Mouse (Mus musculus) R1 (cell line): Measurements from ENCODE around the gene Olfr485.
"Not testable (repeated sequence)": the region's sequence is repeated elsewhere in the genome, so short reads cannot be mapped to it uniquely, and the experiment has no call there.

Experiments used
- DNase-seq: peaks from one replicate; pipeline ENCODE4 v3.0.0-alpha.2; 2018; ENCODE audit warnings: low read depth, low spot score

Gene Olfr485

DNA sequence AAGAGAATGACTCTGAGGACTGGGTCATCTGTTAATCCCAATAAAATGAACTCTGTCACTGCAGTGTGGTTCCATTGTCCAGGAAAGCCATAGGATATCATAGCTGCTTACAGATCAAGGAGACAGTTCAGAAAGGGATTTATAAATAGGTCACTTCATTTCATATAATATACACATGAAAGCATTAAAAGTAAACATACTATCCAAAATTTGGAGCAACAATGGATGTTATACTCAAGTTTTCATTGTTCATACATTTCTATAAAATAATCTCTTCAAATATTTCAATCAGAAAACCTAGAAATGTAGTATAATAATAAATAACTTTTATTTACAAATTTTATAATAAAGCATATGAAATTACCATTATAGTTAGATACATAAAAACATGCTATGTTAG, at the start of gene Olfr485:
Gene Olfr485, minus strand, starts transcription at position 101 of the 400 bp plus-strand sequence.
- no peak for DNase-seq

DNA sequence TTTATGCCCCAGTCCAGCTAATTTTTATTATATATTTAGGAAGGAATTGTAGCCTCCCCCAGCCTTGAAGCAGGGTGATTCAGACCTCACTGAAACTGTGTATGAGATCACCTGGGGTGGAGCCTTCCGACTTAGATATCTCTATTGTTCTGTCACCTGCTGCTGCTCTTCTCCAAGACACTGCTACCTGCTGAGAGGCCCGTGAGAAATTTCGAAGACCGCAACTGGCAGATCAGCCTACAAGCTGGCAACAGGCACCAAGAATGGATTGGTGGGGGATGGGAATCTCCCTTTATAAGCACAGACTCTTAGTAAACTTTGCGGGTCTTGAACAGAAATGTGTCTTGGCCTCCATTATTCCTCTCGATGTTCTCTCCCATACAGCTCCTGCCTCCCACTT, 37.3 kb upstream of the Olfr485 start:
- DNase-seq: peak; percentile 95

DNA sequence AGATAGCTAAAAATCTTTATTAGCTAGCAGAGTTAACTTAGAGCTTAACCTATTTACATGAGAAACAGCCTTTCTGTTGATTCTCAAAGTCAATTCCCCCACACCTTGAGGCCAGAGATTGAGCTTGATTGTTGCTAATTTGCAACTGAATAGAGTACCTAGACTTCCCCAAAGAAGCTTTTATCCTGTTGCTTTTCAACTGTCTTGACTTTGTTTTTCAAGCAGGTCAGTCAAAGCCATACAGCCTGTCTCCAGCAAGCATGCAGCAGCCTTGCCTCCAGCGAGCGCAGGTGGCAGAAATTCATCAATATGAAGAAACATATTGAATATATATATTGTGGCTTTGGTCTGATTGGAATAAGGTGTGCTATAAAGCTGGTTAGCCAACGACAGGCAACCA, 36.7 kb upstream of the Olfr485 start:
- DNase-seq: peak; percentile 95

DNA sequence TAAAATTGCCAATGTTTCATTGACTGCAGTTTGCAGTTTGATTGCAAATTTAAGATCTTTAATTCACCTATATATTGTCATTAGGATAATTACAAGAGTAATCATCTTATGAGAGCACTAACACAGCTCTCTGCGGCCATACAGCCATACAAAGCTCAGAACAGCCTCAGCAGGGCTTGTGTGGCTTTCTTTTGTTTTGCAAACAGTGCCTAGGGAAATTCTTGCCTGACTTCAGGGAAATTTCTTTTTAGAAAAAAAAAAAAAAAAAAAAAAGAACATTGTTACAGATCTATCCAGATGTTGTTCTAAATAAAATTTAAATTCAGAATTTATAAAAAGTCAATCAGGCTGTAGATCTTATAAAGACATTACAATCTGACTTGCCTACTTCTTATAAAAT, 33.0 kb upstream of the Olfr485 start:
- DNase-seq: peak; percentile 63

DNA sequence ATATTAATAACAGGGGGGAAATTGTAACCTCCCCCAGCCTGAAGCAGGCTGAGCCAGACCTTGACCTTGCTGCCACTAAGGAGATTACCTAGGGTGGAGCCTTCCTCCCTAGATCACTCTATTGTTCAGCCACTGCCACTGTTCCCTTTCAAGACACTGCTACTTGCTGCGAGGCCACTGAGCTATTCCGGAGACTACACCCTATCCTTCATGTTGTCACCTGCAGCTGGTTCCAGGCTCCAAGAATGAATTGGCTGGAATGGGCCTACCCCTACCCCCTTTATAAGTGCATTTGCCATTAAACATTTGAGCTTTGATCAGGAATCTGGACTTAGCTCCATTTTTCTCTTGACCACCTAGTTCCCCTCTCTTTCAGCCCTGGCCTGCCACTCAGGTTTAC, 31.5 kb upstream of the Olfr485 start:
- peak; percentile 70 for DNase-seq

DNA sequence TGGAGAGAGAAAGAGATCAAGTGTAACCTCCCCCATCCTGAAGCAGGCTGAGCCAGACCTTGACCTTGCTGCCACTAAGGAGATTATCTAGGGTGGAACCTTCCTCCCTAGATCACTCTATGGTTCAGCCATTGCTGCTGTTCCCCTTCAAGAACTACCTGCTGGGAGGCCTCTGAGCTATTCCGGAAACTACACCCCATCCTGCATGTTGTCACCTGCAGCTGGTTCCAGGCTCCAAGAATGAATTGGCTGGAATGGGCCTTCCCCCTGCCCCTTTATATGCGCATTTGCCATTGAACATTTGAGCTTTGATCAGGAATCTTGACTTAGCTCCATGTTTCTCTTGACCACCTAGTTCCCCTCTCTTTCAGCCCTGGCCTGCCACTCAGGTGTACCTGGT, 25.6 kb upstream of the Olfr485 start:
- peak; percentile 95 for DNase-seq

DNA sequence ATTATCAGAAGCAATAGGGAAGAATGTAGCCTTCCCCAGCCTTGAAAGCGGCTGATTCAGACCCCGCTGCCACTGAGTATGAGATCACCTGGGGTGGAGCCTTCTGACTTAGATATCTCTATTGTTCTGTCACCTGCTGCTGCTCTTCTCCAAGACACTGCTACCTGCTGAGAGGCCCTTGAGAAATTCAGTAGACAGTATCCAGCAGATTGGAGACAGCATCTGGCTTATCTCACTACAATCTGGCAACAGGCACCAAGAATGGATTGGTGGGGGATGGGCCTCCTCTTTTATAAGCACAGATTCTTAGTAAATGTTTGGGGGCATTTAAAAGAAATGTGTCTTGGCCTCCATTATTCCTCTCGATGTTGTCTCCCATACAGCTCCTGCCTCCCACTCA, 24.7 kb upstream of the Olfr485 start:
- peak; percentile 90 for DNase-seq

DNA sequence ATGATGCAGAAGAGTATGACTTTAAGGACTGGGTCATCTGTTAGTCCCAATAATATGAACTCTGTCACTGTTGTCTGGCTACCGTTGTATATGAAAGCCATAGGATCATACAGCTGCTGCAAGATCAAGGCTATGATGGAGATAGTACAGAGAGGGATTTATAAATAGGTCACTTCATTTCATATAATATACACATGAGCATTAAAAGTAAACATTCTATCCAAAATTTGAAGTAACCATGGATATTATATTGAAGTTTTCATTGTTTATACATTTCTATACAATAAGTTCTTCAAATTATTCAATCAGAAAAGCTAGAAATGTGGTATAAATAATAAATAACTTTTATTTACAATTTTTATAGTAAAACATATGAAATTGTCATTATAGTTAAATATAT, 13.0 kb upstream of the Olfr485 start, which contains the start of gene Olfr486:
Gene Olfr486, minus strand, starts transcription at position 101 of the 400 bp plus-strand sequence.
- DNase-seq: not testable (repeated sequence)

DNA sequence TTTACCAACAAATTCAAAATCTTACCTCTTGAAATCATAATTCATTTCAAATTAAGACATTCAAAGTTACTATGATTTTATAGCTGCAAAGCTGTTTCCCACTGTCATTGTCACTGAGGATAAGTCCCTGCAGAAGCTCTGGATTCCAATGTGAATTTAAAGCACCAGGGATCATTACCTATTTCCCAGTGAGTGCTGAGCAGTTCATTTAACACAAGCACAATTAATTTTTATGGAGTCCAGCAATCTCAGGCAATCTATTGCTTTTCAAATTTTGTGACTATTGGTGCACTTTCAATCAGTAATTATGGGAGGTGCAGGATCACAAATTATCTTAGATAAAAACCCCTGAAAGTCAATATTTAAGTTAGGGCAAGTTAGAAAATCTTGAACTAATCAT, 32.3 kb downstream of the Olfr485 start, which contains the start of gene Olfr484:
Gene Olfr484, minus strand, starts transcription at position 101 of the 400 bp plus-strand sequence.
- no peak for DNase-seq

DNA sequence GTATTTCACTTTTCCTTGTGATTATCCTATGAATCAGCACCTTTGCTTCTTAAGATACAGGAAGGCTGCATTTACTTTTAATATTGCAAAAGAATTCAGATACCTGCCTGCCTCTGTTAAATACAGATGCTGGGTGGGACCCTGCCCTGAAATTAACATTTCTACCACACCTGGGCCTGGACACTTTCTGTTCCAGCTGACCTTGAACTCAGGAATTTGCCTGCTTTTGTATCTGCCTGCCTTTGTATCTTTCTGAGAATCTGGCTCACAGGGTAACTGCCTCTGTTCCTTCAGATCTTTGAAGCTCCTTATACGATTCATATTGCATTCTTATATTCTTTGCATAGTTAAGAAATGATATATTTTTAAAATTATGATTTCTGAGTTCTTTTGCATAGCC, 38.3 kb downstream of the Olfr485 start:
- DNase-seq: peak; percentile 82

DNA sequence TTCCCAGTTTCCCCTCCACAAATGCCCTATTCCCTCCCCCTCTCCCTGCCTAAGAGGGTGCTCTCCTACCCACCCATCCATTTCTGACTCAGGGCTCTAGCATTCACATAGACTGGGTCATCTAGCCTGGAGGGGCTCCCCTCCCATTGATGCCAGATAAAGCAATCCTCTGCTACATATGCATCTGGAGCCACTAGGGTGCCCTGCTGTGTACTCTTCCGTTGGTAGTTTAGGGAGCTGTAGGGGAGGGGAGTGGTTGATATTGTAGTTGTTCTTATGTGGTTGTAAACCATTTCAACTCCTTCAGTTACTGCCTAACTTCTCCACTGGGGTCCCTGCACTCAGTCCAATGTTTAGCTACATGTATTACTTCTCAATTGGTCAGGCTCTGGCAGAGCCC, 39.0 kb downstream of the Olfr485 start:
- peak; percentile 91 for DNase-seq
